Mouse (Mus musculus): Measurements from ENCODE around the gene Tspan13. TPM values are rescaled to one million over a fixed set of nuclear protein-coding genes. Genes with fewer than 3 reads are reported as not detected.

The Tspan13 gene
- total and polyA plus RNA-seq, 2 experiments, result 0.74 to 1.9 TPM

GRCm38 (mm10) chr12:35995799-35996198 is 46.5 kb downstream of the Tspan13 start:
- H3K36me3 ChIP-seq (ENCODE audit: control insufficient read depth, insufficient read depth, low read length), result no peaks in the 10 kb centered on the region
- H3K27ac ChIP-seq (replicated peaks; ENCODE audit: insufficient read depth, low read depth, low read length), result no peak overlapping the region
- no peaks in the 10 kb centered on the region for H3K79me2 ChIP-seq (ENCODE audit: control insufficient read depth, insufficient read depth, low read length)
- 25% methylated on average over 5 of the region's 5 CpGs for WGBS
- no peak overlapping the region for H3K4me3 ChIP-seq (ENCODE audit: insufficient read depth, low read depth, low read length)
- DNase-seq (ENCODE audit: extremely low read depth, low read depth, low spot score), result peak; percentile 27
- peaks cover 2% of the 10 kb centered on the region; the same call in 1 of the 2 replicates for H3K27me3 ChIP-seq (ENCODE audit: control insufficient read depth, insufficient read depth, low read length)
- TF ChIP-seq CTCF (IDR thresholded peaks at IDR 0.05; ENCODE audit: low read depth, low read length), result peak; percentile 19; the same call in 1 of the 2 replicates
- TF ChIP-seq POLR2A (IDR thresholded peaks at IDR 0.05; ENCODE audit: extremely low read depth, insufficient read depth, low read length), result no peak
- no peaks in the 10 kb centered on the region for H3K4me1 ChIP-seq (ENCODE audit: control insufficient read depth, insufficient read depth, low read length)
- H3K9ac ChIP-seq (ENCODE audit: low read depth, low read length), result no peak overlapping the region

GRCm38 (mm10) chr12:35994098-35994497 is 48.2 kb downstream of the Tspan13 start:
- no peaks in the 10 kb centered on the region for H3K4me1 ChIP-seq (ENCODE audit: control insufficient read depth, insufficient read depth, low read length)
- H3K27me3 ChIP-seq (ENCODE audit: control insufficient read depth, insufficient read depth, low read length), result peaks cover 2% of the 10 kb centered on the region; the same call in 1 of the 2 replicates
- TF ChIP-seq CTCF (IDR thresholded peaks at IDR 0.05; ENCODE audit: low read depth, low read length) (no peak), POLR2A (IDR thresholded peaks at IDR 0.05; ENCODE audit: extremely low read depth, insufficient read depth, low read length) (no peak)
- H3K9ac ChIP-seq (ENCODE audit: low read depth, low read length), result no peak overlapping the region
- H3K36me3 ChIP-seq (ENCODE audit: control insufficient read depth, insufficient read depth, low read length), result no peaks in the 10 kb centered on the region
- no peak overlapping the region for H3K4me3 ChIP-seq (ENCODE audit: insufficient read depth, low read depth, low read length)
- no peaks in the 10 kb centered on the region for H3K79me2 ChIP-seq (ENCODE audit: control insufficient read depth, insufficient read depth, low read length)
- DNase-seq (ENCODE audit: extremely low read depth, low read depth, low spot score), result no peak
- no peak overlapping the region for H3K27ac ChIP-seq (replicated peaks; ENCODE audit: insufficient read depth, low read depth, low read length)

- TF ChIP-seq CTCF (IDR thresholded peaks at IDR 0.05; ENCODE audit: low read depth, low read length) (no peak), POLR2A (IDR thresholded peaks at IDR 0.05; ENCODE audit: extremely low read depth, insufficient read depth, low read length) (no peak)
- no peaks in the 10 kb centered on the region for H3K79me2 ChIP-seq (ENCODE audit: control insufficient read depth, insufficient read depth, low read length)
These were observed 48.7 kb downstream of the Tspan13 start for GRCm38 (mm10) chr12:35993583-35993982.

DNA sequence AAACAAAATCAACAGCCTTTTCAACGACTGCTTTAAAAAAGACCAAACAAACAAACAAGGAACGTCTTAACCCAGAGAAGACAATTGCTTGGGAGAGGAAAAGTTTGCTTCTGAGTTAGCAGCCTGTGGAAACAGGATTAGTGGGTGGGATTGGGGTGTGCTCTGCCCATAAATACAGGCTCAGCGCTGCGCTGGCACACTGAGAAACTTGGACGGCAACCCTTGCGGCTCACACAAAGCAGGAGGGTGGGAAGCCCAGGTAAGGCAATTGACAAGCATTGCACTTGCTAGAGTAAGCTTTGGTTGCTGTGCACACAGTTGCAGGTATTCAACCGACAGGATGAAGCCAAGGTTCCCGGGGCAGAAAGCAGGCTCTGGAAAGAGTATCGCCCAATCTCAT is 49.6 kb downstream of the Tspan13 start, which contains the start of gene Agr2:
Gene Agr2, plus strand, starts transcription at position 197 of the 400 bp plus-strand sequence.
- H3K27ac ChIP-seq (replicated peaks; ENCODE audit: insufficient read depth, low read depth, low read length), result no peak within 1 kb of the TSS
- no peak for DNase-seq (ENCODE audit: extremely low read depth, low read depth, low spot score)
- no peak within 1 kb of the TSS for H3K4me3 ChIP-seq (ENCODE audit: insufficient read depth, low read depth, low read length)
- TF ChIP-seq CTCF (IDR thresholded peaks at IDR 0.05; ENCODE audit: low read depth, low read length), result no peak
- TF ChIP-seq POLR2A (IDR thresholded peaks at IDR 0.05; ENCODE audit: extremely low read depth, insufficient read depth, low read length), result no peak
- no peaks in the 10 kb centered on the region for H3K36me3 ChIP-seq (ENCODE audit: control insufficient read depth, insufficient read depth, low read length)
- H3K4me1 ChIP-seq (ENCODE audit: control insufficient read depth, insufficient read depth, low read length), result no peaks in the 10 kb centered on the region
- H3K9ac ChIP-seq (ENCODE audit: low read depth, low read length), result no peak within 1 kb of the TSS
- WGBS, result 50% methylated on average over 9 of the region's 9 CpGs
- H3K79me2 ChIP-seq (ENCODE audit: control insufficient read depth, insufficient read depth, low read length), result no peaks in the 10 kb centered on the region
- peaks cover 2% of the 10 kb centered on the region; the same call in 1 of the 2 replicates for H3K27me3 ChIP-seq (ENCODE audit: control insufficient read depth, insufficient read depth, low read length)

More at GRCm38 (mm10) chr12:35993583-35993982, 48.7 kb downstream of the Tspan13 start:
- Histone ChIP-seq H3K4me3 (ENCODE audit: insufficient read depth, low read depth, low read length) (no peak overlapping the region), H3K27me3 (ENCODE audit: control insufficient read depth, insufficient read depth, low read length) (peaks cover 2% of the 10 kb centered on the region; the same call in 1 of the 2 replicates), H3K36me3 (ENCODE audit: control insufficient read depth, insufficient read depth, low read length) (no peaks in the 10 kb centered on the region), H3K9ac (ENCODE audit: low read depth, low read length) (no peak overlapping the region), H3K27ac (replicated peaks; ENCODE audit: insufficient read depth, low read depth, low read length) (no peak overlapping the region), H3K4me1 (ENCODE audit: control insufficient read depth, insufficient read depth, low read length) (no peaks in the 10 kb centered on the region)
- WGBS, result 79% methylated on average over 3 of the region's 3 CpGs
- DNase-seq (ENCODE audit: extremely low read depth, low read depth, low spot score), result no peak

- Histone ChIP-seq H3K4me1 (ENCODE audit: control insufficient read depth, insufficient read depth, low read length) (no peaks in the 10 kb centered on the region; the same call in 1 of the 2 replicates), H3K4me3 (ENCODE audit: insufficient read depth, low read depth, low read length) (no peak overlapping the region), H3K27ac (replicated peaks; ENCODE audit: insufficient read depth, low read depth, low read length) (no peak overlapping the region), H3K79me2 (ENCODE audit: control insufficient read depth, insufficient read depth, low read length) (no peaks in the 10 kb centered on the region), H3K9ac (ENCODE audit: low read depth, low read length) (no peak overlapping the region), H3K27me3 (ENCODE audit: control insufficient read depth, insufficient read depth, low read length) (no peaks in the 10 kb centered on the region), H3K36me3 (ENCODE audit: control insufficient read depth, insufficient read depth, low read length) (no peaks in the 10 kb centered on the region)
- no peak for DNase-seq (ENCODE audit: extremely low read depth, low read depth, low spot score)
- no peak for TF ChIP-seq POLR2A (IDR thresholded peaks at IDR 0.05; ENCODE audit: extremely low read depth, insufficient read depth, low read length)
- no peak for TF ChIP-seq CTCF (IDR thresholded peaks at IDR 0.05; ENCODE audit: low read depth, low read length)
- WGBS, result 92% methylated on average over 5 of the region's 5 CpGs
These were observed 57.6 kb downstream of the Tspan13 start for GRCm38 (mm10) chr12:35984743-35985142.

DNA sequence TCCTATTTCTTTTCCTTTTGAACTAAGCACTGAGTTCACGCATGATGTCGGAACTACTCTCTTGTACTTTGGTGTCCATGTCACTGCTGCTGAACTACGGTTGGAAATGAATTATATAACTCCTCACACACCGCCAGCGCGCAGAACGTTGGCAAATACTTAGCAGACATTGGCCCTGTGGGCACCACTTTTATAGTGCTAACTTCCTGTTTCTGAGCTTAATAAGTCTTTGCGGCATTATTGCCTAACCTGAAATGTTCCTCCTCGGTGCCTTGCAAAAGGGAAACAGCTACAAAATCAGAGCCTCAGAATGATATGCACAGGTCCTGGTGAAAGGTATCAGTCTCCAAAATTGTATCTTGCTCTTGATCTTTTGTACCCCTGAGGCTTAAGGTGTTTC is 58.8 kb downstream of the Tspan13 start:
- no peaks in the 10 kb centered on the region; the same call in 1 of the 2 replicates for H3K4me1 ChIP-seq (ENCODE audit: control insufficient read depth, insufficient read depth, low read length)
- 88% methylated on average over 9 of the region's 9 CpGs for WGBS
- no peak for DNase-seq (ENCODE audit: extremely low read depth, low read depth, low spot score)
- no peak overlapping the region for H3K9ac ChIP-seq (ENCODE audit: low read depth, low read length)
- H3K27ac ChIP-seq (replicated peaks; ENCODE audit: insufficient read depth, low read depth, low read length), result no peak overlapping the region
- no peaks in the 10 kb centered on the region for H3K36me3 ChIP-seq (ENCODE audit: control insufficient read depth, insufficient read depth, low read length)
- H3K4me3 ChIP-seq (ENCODE audit: insufficient read depth, low read depth, low read length), result no peak overlapping the region
- H3K79me2 ChIP-seq (ENCODE audit: control insufficient read depth, insufficient read depth, low read length), result no peaks in the 10 kb centered on the region
- TF ChIP-seq CTCF (IDR thresholded peaks at IDR 0.05; ENCODE audit: low read depth, low read length), result no peak
- no peak for TF ChIP-seq POLR2A (IDR thresholded peaks at IDR 0.05; ENCODE audit: extremely low read depth, insufficient read depth, low read length)
- H3K27me3 ChIP-seq (ENCODE audit: control insufficient read depth, insufficient read depth, low read length), result no peaks in the 10 kb centered on the region

Data from liver, adult 2 months (tissue).